Mouse (Mus musculus): Measurements from ENCODE around the gene Copz2.
A peak's percentile ranks its signal among the peaks of the same experiment; 100 is the strongest.

Copz2 gene

DNA sequence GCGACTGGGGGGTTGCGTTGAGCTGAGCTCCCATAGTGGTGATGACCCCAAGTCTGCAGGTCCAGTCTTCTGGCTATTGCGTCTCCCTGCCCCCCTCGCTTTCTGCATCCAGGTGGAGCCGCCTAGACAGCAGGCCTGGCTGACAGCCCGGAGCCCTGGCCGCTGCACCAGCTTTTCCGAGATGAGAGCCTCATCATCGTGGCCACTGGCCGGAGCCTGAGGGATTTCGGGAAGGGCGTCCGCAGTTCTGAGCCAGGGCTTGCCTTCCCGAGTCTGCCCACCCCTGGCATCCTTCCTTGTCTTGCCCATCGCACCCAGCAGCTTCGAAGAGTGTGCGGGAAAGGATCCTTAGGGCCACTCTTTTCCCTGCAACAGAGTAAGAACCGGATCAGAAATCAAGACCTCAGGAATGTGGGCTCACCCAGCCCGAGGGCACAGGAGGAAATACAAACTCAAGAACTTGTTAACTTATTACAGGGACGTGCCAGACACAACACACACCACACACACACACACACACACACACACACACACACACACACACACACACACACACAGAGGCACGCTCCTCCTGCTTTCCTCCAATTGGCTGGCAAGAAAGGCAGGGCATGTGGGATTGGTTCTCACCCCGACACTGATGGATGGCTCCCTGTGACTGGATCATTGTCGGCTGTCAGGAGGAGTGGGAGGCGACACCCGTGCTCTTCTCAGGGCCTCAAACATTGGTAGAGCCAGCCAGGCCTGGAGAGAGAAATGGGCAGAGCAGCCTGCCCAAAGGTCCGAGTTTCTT, 13.7 kb downstream of the Copz2 start:
- peak; percentile 80 for DNase-seq (ENCODE audit: low read depth, low spot score)

DNA sequence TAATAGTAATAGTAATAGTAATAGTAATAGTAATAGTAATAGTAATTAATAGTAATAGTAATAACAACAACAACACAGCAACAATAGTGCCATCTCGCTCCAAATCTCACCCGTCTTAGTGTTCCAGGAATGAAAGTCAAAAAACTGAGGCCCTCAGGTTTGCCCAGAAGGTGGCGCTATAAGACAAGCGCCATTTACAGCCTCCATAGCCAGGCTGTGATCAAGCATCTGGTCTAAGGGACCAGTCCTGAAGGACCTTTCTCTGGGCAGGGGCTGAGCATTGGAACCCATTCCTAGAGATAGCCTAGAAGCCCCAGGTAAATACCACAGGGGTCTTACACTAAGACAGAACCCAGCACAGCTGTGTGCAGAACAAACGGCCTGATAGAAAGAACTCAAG, 17.5 kb downstream of the Copz2 start:
- DNase-seq (ENCODE audit: low read depth, low spot score), result peak; percentile 88

GRCm38 (mm10) chr11:96872441-96873379, 23.0 kb downstream of the Copz2 start:
- peak; percentile 34 for DNase-seq (ENCODE audit: low read depth, low spot score)

- DNase-seq (ENCODE audit: low read depth, low spot score), result no peak
Observed at GRCm38 (mm10) chr11:96873601-96874140, 24.0 kb downstream of the Copz2 start.

GRCm38 (mm10) chr11:96875270-96875669, 25.6 kb downstream of the Copz2 start:
- no peak for DNase-seq (ENCODE audit: low read depth, low spot score)

DNA sequence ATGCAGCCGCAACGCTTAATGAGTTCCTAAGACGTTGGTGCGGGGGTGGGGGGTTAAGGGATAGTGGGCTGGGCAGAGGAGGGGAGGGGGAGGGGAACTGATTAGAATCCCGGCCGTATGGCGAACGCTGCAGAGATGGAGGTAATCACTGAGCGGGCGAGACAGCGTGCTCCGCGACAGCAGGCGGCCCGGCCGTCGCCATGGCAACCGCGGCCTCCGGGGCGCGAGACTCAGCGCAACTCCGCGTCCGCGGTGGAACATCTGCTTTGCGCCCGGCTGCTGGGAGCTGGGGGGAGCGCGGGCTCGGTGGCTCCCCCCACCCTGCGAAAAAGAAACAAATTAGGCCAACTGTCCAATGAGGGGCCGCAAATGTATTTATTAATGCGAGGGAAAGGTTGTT, 26.1 kb downstream of the Copz2 start:
- peak; percentile 89 for DNase-seq (ENCODE audit: low read depth, low spot score)

- no peak for DNase-seq (ENCODE audit: low read depth, low spot score)
Observed at GRCm38 (mm10) chr11:96876300-96877040, 26.8 kb downstream of the Copz2 start.

GRCm38 (mm10) chr11:96877071-96877470, 27.4 kb downstream of the Copz2 start:
- DNase-seq (ENCODE audit: low read depth, low spot score), result no peak

- no peak for DNase-seq (ENCODE audit: low read depth, low spot score)
Observed at GRCm38 (mm10) chr11:96878715-96879114, 29.0 kb downstream of the Copz2 start.

GRCm38 (mm10) chr11:96879359-96879758, 29.7 kb downstream of the Copz2 start:
- no peak for DNase-seq (ENCODE audit: low read depth, low spot score)

DNA sequence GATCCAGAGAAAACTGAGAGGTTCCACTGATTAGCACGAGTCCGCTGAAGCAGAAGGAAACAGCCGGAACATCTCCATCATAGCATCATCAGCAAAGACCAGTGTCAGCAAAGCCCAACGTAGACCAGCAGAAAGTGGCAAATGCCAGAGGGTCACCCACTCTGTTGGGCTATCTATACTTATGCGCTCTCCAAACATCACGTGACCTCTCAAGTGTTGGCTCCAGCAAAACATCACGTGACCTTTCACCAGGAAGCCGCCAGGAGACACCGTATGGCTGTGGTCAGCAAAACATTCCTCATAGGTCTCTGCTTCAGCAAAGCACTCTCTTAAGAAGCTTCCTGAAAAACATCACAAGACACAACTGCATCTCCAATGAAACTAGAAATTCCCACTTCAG, 30.6 kb downstream of the Copz2 start:
- no peak for DNase-seq (ENCODE audit: low read depth, low spot score)

DNA sequence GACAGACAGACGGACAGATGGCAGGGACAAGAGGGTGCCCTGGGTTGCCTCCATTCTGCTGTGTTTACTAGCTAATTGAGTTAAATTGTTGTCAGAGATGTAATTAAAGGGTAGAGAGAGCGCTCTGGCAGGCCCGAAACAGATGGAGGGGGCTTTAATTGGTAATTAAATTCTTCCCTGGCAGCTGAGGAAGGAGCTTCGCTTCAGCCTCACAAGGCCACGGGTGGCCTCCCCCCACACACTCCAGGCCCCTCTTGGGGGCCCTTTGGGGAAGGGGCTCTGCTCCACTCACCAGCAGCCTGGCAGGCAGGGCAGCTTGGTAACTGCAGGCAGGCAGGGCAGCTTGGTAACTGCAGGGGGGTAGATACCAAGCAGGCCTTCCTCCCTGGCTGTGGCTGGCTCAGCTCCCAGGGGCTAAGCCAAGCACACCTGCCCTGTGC, 36.3 kb downstream of the Copz2 start:
- no peak for DNase-seq (ENCODE audit: low read depth, low spot score)

DNA sequence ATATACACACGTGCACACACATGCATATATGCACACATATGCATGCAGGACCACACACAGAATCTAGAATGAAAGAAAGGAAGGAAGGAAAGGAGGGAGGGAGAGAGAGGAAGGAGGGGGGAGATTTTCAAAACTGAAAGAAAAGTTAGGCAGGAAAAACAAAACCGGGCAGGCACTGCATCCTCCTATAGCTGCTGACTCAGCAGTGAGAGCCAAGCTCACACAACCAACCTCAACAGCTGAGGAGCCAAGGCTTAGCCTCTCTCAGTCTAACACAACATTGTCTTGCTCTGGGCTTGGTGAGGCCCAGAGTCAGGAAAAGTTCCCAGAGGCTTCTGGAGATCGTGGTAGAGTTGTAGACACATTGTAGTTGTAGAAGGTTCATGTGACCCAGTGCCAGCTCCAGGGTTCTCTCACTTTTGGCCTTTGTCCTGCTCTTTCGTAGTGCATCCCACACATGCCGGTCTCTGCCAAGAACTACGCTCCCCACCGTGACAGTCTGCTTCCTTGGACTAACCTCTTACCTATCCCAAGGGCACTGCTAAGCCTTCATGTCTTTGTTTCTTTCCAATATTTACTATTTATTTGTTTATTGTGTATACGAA, 37.4 kb downstream of the Copz2 start:
- DNase-seq (ENCODE audit: low read depth, low spot score), result no peak

DNA sequence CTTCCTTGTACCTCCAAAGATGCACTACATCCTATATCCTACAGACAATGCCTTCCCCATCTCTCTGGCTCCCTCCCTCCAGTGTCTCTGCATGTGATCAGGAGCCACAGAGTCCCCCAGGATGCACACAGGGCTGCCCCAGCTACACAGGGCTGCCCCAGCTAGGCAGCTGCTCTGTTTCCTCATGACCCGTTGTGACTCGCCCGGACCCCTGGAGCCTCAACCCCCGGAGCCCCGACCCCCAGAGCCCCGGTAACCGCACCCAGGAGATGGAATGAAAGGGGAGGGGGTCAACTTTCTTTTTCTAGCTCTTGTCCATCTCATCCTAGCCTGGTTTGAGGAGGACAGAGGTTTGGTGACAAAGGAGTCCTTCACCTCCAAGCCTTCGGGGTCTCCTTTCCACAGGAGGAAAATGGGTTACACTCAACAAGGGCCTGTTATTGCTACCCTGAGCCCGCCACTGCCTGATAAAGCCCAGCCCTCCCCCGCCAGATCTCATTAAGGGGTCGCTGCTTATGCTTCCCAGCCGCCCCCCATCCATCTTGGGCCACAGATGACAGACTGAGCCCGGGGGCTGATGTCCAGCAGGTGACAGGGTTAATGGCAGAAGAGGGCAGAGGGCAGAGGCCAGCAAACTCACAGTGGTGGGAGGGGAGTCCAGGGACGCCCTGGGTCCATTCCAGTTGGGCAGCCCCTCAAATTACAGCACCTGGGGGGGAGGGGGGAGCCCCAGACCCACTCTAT, 42.3 kb downstream of the Copz2 start:
- DNase-seq (ENCODE audit: low read depth, low spot score), result no peak

GRCm38 (mm10) chr11:96893203-96893842, 43.7 kb downstream of the Copz2 start:
- DNase-seq (ENCODE audit: low read depth, low spot score), result no peak

DNA sequence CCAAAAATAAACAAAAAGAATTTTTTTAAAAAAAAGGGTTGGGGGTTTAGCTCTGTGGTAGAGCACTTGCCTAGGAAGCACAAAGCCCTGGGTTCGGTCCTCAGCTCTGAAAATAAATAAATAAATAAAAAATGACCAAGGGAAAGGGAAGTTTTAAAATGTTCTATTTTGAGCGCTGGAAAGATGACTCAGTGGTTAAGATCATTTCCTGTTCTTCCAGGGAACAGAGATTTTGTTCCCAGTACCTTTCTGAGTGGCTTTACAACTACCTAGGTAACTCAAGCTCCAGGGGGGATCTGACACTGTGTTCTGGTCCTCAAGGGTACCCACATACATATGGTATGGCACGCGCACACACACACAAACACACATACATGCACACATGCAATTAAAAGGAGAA, 46.2 kb downstream of the Copz2 start:
- DNase-seq (ENCODE audit: low read depth, low spot score), result no peak

DNA sequence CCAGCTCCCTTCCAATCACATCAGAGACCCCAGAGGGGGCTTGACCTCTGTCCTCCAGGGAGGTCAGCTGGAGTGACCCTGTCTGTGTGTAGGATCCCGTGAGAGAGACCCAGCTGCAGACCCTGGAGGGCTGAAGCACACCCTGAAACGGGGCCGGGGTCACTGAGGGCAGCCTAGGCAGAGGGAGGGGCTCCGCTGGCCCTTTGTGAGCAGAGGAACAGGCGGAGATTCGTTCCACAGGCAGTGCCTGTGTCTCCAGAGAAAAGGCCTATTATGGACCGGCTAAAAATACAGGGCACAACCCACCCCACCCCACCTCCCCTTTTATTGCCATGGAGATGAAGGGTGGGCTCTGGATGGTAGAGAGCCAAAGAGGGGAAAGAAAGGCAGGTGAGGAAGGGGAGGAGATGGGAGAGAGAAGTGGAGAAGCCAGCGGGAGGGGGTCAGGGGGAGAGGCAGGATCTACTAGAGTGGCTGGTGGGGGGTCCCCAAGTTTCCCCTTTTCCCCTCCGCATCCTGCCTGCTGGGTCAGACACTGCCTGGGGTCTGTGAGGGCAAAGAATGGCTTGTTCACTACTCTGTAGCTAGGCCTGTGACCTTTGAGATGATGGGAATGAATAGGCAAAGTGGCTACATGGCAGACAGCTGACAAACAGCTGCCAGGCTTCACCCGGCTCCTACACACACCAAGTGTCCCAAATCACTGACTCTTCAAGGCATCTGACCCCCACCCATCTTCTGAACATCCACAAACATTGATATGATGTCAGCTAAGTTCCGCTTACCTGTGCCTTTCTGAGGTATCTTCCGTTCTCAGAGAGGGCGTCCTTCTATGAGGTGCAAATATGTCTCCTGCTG, 50.0 kb downstream of the Copz2 start:
- DNase-seq (ENCODE audit: low read depth, low spot score), result peak; percentile 51

- no peak for DNase-seq (ENCODE audit: low read depth, low spot score)
Observed at GRCm38 (mm10) chr11:96901332-96901731, 51.7 kb downstream of the Copz2 start.
